Mouse (Mus musculus) left cerebral cortex, postnatal 4 days (tissue): Measurements from ENCODE around the gene 1700001C19Rik. TPM values are rescaled to one million over a fixed set of nuclear protein-coding genes. Genes with fewer than 3 reads are reported as not detected.
A peak's percentile ranks its signal among the peaks of the same experiment; 100 is the strongest.

Experiments used
- DNase-seq: peaks from one replicate; pipeline ENCODE4 v3.0.0-alpha.2; 2022
- intact Hi-C: fragments of 180-260 bp; cut with DNase I; formaldehyde crosslinking; loops from one replicate; pipeline ENCODE4 v1.15.1; 2025
- total RNA-seq, 2 experiments: library from RNA; stranded (reverse); gene quantifications; 2 replicates each; pipeline ENCODE4 v1.2.3; 2021

1700001C19Rik gene
- total RNA-seq, 2 experiments from 2014 or later: not detected

GRCm38 (mm10) chr17:47462728-47463388 lies 25.7 kb upstream of the 1700001C19Rik start:
- no peak for DNase-seq
- intact Hi-C loops: no loop called here

- DNase-seq: no peak
- intact Hi-C loops: no loop called here
Observed at GRCm38 (mm10) chr17:47462209-47462608, 25.0 kb upstream of the 1700001C19Rik start.

GRCm38 (mm10) chr17:47461688-47462087 lies 24.5 kb upstream of the 1700001C19Rik start:
- no peak for DNase-seq
- intact Hi-C loops: no loop called here

GRCm38 (mm10) chr17:47459341-47459919 lies 22.3 kb upstream of the 1700001C19Rik start:
- DNase-seq: no peak
- intact Hi-C loops: no loop called here

- intact Hi-C loops: no loop called here
- DNase-seq: no peak
Observed at GRCm38 (mm10) chr17:47458936-47459335, 21.8 kb upstream of the 1700001C19Rik start.

- intact Hi-C loops: no loop called here
- DNase-seq: no peak
Observed at GRCm38 (mm10) chr17:47458310-47458709, 21.1 kb upstream of the 1700001C19Rik start.

GRCm38 (mm10) chr17:47454675-47455074 lies 17.5 kb upstream of the 1700001C19Rik start:
- intact Hi-C loops: no loop called here
- DNase-seq: no peak

GRCm38 (mm10) chr17:47452886-47453285 lies 15.7 kb upstream of the 1700001C19Rik start:
- no peak for DNase-seq
- intact Hi-C loops: no loop called here

GRCm38 (mm10) chr17:47450880-47451565 lies 13.8 kb upstream of the 1700001C19Rik start:
- no peak for DNase-seq

GRCm38 (mm10) chr17:47450239-47450638 lies 13.1 kb upstream of the 1700001C19Rik start:
- DNase-seq: no peak
- intact Hi-C loops: no loop called here

More at GRCm38 (mm10) chr17:47450880-47451565, 13.8 kb upstream of the 1700001C19Rik start:
- intact Hi-C loops: no loop called here

GRCm38 (mm10) chr17:47449432-47449831 lies 12.3 kb upstream of the 1700001C19Rik start:
- DNase-seq: no peak
- intact Hi-C loops: no loop called here

GRCm38 (mm10) chr17:47448523-47449372 lies 11.6 kb upstream of the 1700001C19Rik start:
- no peak for DNase-seq
- intact Hi-C loops: no loop called here

- DNase-seq: no peak
- intact Hi-C loops: no loop called here
Observed at GRCm38 (mm10) chr17:47446561-47446960, 9.4 kb upstream of the 1700001C19Rik start.

- intact Hi-C loops: no loop called here
- DNase-seq: no peak
Observed at GRCm38 (mm10) chr17:47446025-47446424, 8.8 kb upstream of the 1700001C19Rik start.

GRCm38 (mm10) chr17:47445518-47445917 lies 8.3 kb upstream of the 1700001C19Rik start:
- intact Hi-C loops: no loop called here
- no peak for DNase-seq

GRCm38 (mm10) chr17:47444113-47444512 lies 6.9 kb upstream of the 1700001C19Rik start:
- intact Hi-C loops: no loop called here
- no peak for DNase-seq

- no peak for DNase-seq
- intact Hi-C loops: no loop called here
Observed at GRCm38 (mm10) chr17:47442271-47442670, 5.1 kb upstream of the 1700001C19Rik start.

GRCm38 (mm10) chr17:47441296-47442051 lies 4.3 kb upstream of the 1700001C19Rik start:
- intact Hi-C loops: no loop called here
- DNase-seq: no peak

- peak; percentile 23 for DNase-seq
- intact Hi-C loops: no loop called here
Observed at GRCm38 (mm10) chr17:47440359-47440890, 3.2 kb upstream of the 1700001C19Rik start.
